Mouse (Mus musculus): ENCODE data around the gene Mtcl1.

- no peak for TF ChIP-seq CTCF (IDR thresholded peaks at IDR 0.05)
- no peak for TF ChIP-seq EP300 (IDR thresholded peaks at IDR 0.05)
These were observed 99.4 kb downstream of the Mtcl1 start for GRCm38 (mm10) chr17:66350127-66350526.

All from lung, postnatal 0 days (tissue).